In the genomic region with DNA sequence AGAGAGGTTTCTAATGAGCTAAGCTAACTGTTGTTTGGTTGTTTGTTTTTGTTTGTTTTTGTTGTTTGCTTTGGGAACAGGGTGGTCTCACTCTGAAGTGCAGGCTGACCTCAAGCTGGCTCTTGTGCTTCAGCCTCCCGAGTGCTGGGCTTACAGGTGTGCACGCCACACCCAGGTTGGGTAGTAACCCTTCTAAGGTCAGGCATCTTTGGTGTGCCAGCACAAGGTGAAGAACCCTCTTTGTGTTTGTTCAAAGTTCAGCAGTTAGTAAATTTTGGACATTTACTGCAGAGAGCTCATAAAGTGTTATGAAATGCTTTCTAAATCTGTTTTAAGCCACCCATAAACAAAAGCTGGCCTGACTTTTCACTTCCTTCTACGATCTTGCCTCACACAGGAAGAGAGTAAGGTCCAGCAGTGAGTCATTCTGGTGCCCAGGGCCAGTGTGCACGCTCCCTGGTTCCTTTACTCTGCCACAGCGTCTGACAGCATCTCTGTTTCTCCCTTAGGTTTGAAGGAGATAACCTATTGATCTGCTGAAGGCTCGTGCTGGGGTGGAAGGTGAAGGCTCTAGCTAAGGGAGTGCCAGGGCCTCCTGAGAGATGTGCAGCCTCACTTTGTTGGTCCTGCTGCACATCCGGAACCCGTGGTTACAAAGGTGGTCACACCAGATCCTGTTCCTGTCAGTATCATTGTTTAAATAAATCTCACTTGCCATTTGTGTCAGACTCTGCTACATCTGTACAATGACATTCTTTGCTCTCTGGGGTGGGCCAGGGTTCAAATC, we compare ENCODE assay signal across 11 mouse cellular contexts. TPM values are rescaled to one million over a fixed set of nuclear protein-coding genes. Genes with fewer than 3 reads are reported as not detected.
DNase-seq lines count a peak whose midpoint lies in the region; ATAC-seq and TF ChIP-seq lines count a peak whose summit lies in the region.
"Had no signal": no experiment of that assay in that cellular context is flagged by ENCODE, and none has a peak within 500 bp of the region (broad histone marks: within the 10 kb centered on the region; RNA-seq: fewer than 3 reads in every experiment).

No protein-coding gene starts in this region.

- H3K4me2 ChIP-seq in midbrain, embryonic 11.5 days = no peak overlapping the region

- no peak overlapping the region for H3K9ac ChIP-seq in midbrain, embryonic 11.5 days (ENCODE audit: low read length)

- no peak for TF ChIP-seq CTCF in lung, adult 2 months (IDR thresholded peaks at IDR 0.05; ENCODE audit: insufficient read depth, low read length)

- ATAC-seq in midbrain, embryonic 11.5 days (ENCODE audit: low FRiP score) = no peak

- no peak overlapping the region for H3K27ac ChIP-seq in midbrain, embryonic 11.5 days (ENCODE audit: low read depth, low read length)
- no peak overlapping the region for H3K27ac ChIP-seq in hindbrain, embryonic 10.5 days
- H3K27ac ChIP-seq: left cerebral cortex, adult 2 months had no signal

- TF ChIP-seq POLR2A in lung, adult 2 months (IDR thresholded peaks at IDR 0.05; ENCODE audit: borderline replicate concordance, extremely low read depth, low read depth, low read length) = no peak

- H3K36me3 ChIP-seq in midbrain, embryonic 11.5 days (ENCODE audit: control insufficient read depth, insufficient read depth, low read length) = no peaks in the 10 kb centered on the region; the same call in 1 of the 2 replicates
- H3K36me3 ChIP-seq in hindbrain, embryonic 10.5 days = peaks cover 60% of the 10 kb centered on the region

- H3K9me3 ChIP-seq in midbrain, embryonic 11.5 days (ENCODE audit: control insufficient read depth, low read length) = no peaks in the 10 kb centered on the region
- peaks cover 4% of the 10 kb centered on the region; the same call in 1 of the 2 replicates for H3K9me3 ChIP-seq in hindbrain, embryonic 10.5 days

- no peak overlapping the region for H3K4me3 ChIP-seq in lung, adult 2 months (replicated peaks; ENCODE audit: extremely low read depth, low read depth, low read length)
- H3K4me3 ChIP-seq in midbrain, embryonic 11.5 days (ENCODE audit: low read depth, low read length) = no peak overlapping the region
- H3K4me3 ChIP-seq in hindbrain, embryonic 10.5 days = no peak overlapping the region
- H3K4me3 ChIP-seq: left cerebral cortex, adult 2 months had no signal

- H3K27me3 ChIP-seq in midbrain, embryonic 11.5 days (ENCODE audit: control insufficient read depth, insufficient read depth, low read length) = no peaks in the 10 kb centered on the region
- no peaks in the 10 kb centered on the region for H3K27me3 ChIP-seq in hindbrain, embryonic 10.5 days (ENCODE audit: insufficient read depth, poor library complexity, severe bottlenecking)

- peak; percentile 25 to 27 for DNase-seq in lung, adult 18-20 months
- DNase-seq in lung, adult 2 months = no peak
- DNase-seq in adrenal gland, postnatal 36 days = peak; percentile 49 to 57
- DNase-seq in lung, postnatal 14 days = peak; percentile 7
- peak; percentile 72 for DNase-seq in yolk sac, embryonic 10.5 days (ENCODE audit: low spot score)
- no peak for DNase-seq in midbrain, embryonic 11.5 days (ENCODE audit: low spot score, missing footprints)
- DNase-seq in hindbrain, embryonic 10.5 days (ENCODE audit: low spot score) = no peak
- DNase-seq: kidney, adult 8-10 months; right cerebral cortex, adult 18-20 months; thymus, postnatal 25 days had no signal

- 51% methylated on average over 8 of the region's 8 CpGs for WGBS in lung, adult 2 months
- WGBS in midbrain, embryonic 11.5 days = 91% methylated on average over 8 of the region's 8 CpGs
- WGBS in hindbrain, embryonic 10.5 days = 85% methylated on average over 8 of the region's 8 CpGs

- no peaks in the 10 kb centered on the region for H3K4me1 ChIP-seq in lung, adult 2 months (ENCODE audit: control insufficient read depth, insufficient read depth, low read length)
- H3K4me1 ChIP-seq in midbrain, embryonic 11.5 days (ENCODE audit: control insufficient read depth, insufficient read depth, low read length) = no peaks in the 10 kb centered on the region
- no peaks in the 10 kb centered on the region for H3K4me1 ChIP-seq in hindbrain, embryonic 10.5 days (replicated peaks)

RNA-seq across cellular contexts. Expression of a gene that starts 32.3 kb away (rescaled TPM):
- 0.13 and 2.1 TPM in 2 replicates for polyA plus RNA-seq in lung, adult 2 months (2012; rRNA removed)
- not detected for total RNA-seq in adrenal gland, postnatal 36 days (2021)
- polyA plus RNA-seq in midbrain, embryonic 11.5 days (2014; fragmentation: Nextera tagmentation; extraction: Ambion mirVana) = 0.81 and 0.96 TPM in 2 replicates
- 0.31 TPM in 2 replicates for polyA plus RNA-seq in hindbrain, embryonic 10.5 days (2016; fragmentation: Nextera tagmentation; extraction: Ambion mirVana)
- total RNA-seq: left cerebral cortex, adult 2 months had no signal

Comparison
In these comparisons a context has a peak if more than half of its experiments do, and no peak if none do; other contexts are left out.
1. DNase-seq: peak in lung, adult 18-20 months (2 of 2), adrenal gland, postnatal 36 days (2 of 2), lung, postnatal 14 days (single experiment) and yolk sac, embryonic 10.5 days (single experiment); none in lung, adult 2 months (single experiment), midbrain, embryonic 11.5 days (single experiment) and hindbrain, embryonic 10.5 days (single experiment).